In genomic region chr7:27662038-27662437, GRCm38 (mm10) we compare ENCODE assay signal across 19 mouse cellular contexts. TPM values are rescaled to one million over a fixed set of nuclear protein-coding genes. Genes with fewer than 3 reads are reported as not detected.
"Had no signal": no experiment of that assay in that cellular context is flagged by ENCODE, and none has a peak within 500 bp of the region (broad histone marks: within the 10 kb centered on the region; RNA-seq: fewer than 3 reads in every experiment).

No protein-coding gene starts in this region.

- DNase-seq: retina, postnatal 1 day; right cerebral cortex, adult 18-20 months; right cerebral cortex, postnatal 14 days; right cerebral cortex, postnatal 25 days; right cerebral cortex, postnatal 4 days; spleen, adult 18-20 months; thymus, adult 18-20 months; thymus, adult 2 months; thymus, postnatal 14 days; thymus, postnatal 25 days; thymus, postnatal 36 days; thymus, postnatal 4 days had no signal

- H3K4me3 ChIP-seq: neural tube, embryonic 12.5 days; neural tube, embryonic 13.5 days; neural tube, embryonic 15.5 days; stomach, embryonic 15.5 days had no signal

- H3K4me2 ChIP-seq: neural tube, embryonic 12.5 days; neural tube, embryonic 13.5 days; neural tube, embryonic 15.5 days; stomach, embryonic 15.5 days had no signal

RNA-seq across cellular contexts. Expression of gene Ttc9b, which starts 8.3 kb away (rescaled TPM):
- polyA plus RNA-seq: spleen, adult 2 months; thymus, adult 2 months; thymus, postnatal 0 days; urinary bladder, adult 2 months had no signal
